Mouse (Mus musculus) limb, embryonic 13.5 days (tissue): ENCODE measurements around the gene Mrpl48. TPM values are rescaled to one million over a fixed set of nuclear protein-coding genes. Genes with fewer than 3 reads are reported as not detected.

ENCODE experiments used
- ATAC-seq: fragments of 200-750 bp; cut with Nextera tagmentation; 2 replicates; pipeline ENCODE4 v1.8.0; 2017; ENCODE audit warnings: low read depth, moderate number of reproducible peaks, moderate TSS enrichment; ENCODE audit not compliant: low FRiP score
- H3K27ac ChIP-seq: fragments of 300-500 bp; sonication (generic); 2 replicates; pipeline ENCODE4 v1.5.1; 2015; ENCODE audit warnings: inconsistent platforms, mild to moderate bottlenecking, moderate library complexity
- H3K27me3 ChIP-seq: fragments of 300-500 bp; sonication (generic); 2 replicates; pipeline ENCODE4 v1.6.1; 2015; ENCODE audit warnings: mild to moderate bottlenecking, inconsistent platforms
- H3K36me3 ChIP-seq: fragments of 300-500 bp; sonication (generic); 2 replicates; pipeline ENCODE4 v1.6.1; 2015; ENCODE audit warnings: inconsistent platforms, mild to moderate bottlenecking, moderate library complexity
- H3K4me1 ChIP-seq: fragments of 300-500 bp; sonication (generic); 2 replicates; pipeline ENCODE4 v1.6.1; 2015; ENCODE audit warnings: inconsistent platforms
- H3K4me2 ChIP-seq: fragments of 300-500 bp; sonication (generic); replicated peaks from 2 replicates; pipeline ENCODE4 v1.6.1; 2015; ENCODE audit warnings: inconsistent platforms, mild to moderate bottlenecking, moderate library complexity
- H3K4me3 ChIP-seq: fragments of 300-500 bp; sonication (generic); 2 replicates; pipeline ENCODE4 v1.5.1; 2015; ENCODE audit warnings: moderate library complexity, mild to moderate bottlenecking, inconsistent platforms
- H3K9ac ChIP-seq: fragments of 300-500 bp; sonication (generic); 2 replicates; pipeline ENCODE4 v1.6.1; 2015; ENCODE audit warnings: mild to moderate bottlenecking, inconsistent platforms
- H3K9me3 ChIP-seq: fragments of 300-500 bp; sonication (generic); 2 replicates; pipeline ENCODE4 v1.6.1; 2016; ENCODE audit warnings: inconsistent platforms
- WGBS: fragments of 180-500 bp; shearing (Covaris S2); methylation state at CpG from one replicate; pipeline ENCODE4 v1.1.7; 2015; 5-methylcytosine and 5-hydroxymethylcytosine counted together
- polyA plus RNA-seq: library from polyadenylated mRNA; unstranded; fragments of >200 nt; fragmentation: Nextera tagmentation; extraction: Ambion mirVana; gene quantifications from 2 replicates; pipeline ENCODE4 v1.2.1, GENCODE M21; 2015

Gene Mrpl48
- polyA plus RNA-seq, 1 experiment from 2014 or later = 74.6 TPM

- ATAC-seq = no peak
- WGBS = 73% methylated on average over 3 of the region's 3 CpGs
- no peak overlapping the region for H3K4me2 ChIP-seq
These were observed 85.9 kb downstream of the Mrpl48 start for GRCm38 (mm10) chr7:100522222-100522621.

GRCm38 (mm10) chr7:100520663-100521285 is 87.3 kb downstream of the Mrpl48 start:
- Histone ChIP-seq H3K9me3 (no peaks in the 10 kb centered on the region), H3K4me3 (no peak overlapping the region), H3K4me1 (no peaks in the 10 kb centered on the region), H3K27me3 (no peaks in the 10 kb centered on the region), H3K27ac (no peak overlapping the region), H3K4me2 (peak overlapping the region; percentile 35; the same call in 1 of the 2 replicates), H3K9ac (no peak overlapping the region), H3K36me3 (no peaks in the 10 kb centered on the region)
- peak; percentile 67 for ATAC-seq
- WGBS = 24% methylated on average over 10 of the region's 10 CpGs

More at GRCm38 (mm10) chr7:100522222-100522621, 85.9 kb downstream of the Mrpl48 start:
- Histone ChIP-seq H3K36me3 (no peaks in the 10 kb centered on the region), H3K4me1 (no peaks in the 10 kb centered on the region), H3K9me3 (no peaks in the 10 kb centered on the region), H3K4me3 (no peak overlapping the region), H3K9ac (no peak overlapping the region), H3K27ac (no peak overlapping the region), H3K27me3 (no peaks in the 10 kb centered on the region)

DNA sequence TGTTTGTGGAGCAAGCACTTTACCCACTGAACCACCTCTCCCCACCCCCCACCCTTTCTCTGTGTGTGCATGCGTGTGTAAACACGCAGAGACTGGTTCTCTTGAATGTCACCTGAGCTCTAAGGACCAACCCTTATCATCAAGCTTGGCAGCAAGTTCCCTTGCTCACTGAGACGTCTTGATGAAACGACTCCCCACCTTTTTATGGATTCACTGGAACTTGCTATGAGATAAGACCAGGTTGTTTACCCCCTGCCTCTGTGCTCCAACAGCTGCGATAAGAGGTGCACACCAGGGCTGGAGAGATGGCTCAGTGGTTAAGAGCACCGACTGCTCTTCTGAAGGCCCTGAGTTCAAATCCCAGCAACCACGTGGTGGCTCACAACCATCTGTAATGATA is 87.9 kb downstream of the Mrpl48 start:
- no peak for ATAC-seq
- H3K9me3 ChIP-seq = no peaks in the 10 kb centered on the region
- no peak overlapping the region for H3K27ac ChIP-seq
- H3K9ac ChIP-seq = no peak overlapping the region
- no peak overlapping the region for H3K4me2 ChIP-seq
- H3K4me3 ChIP-seq = no peak overlapping the region
- 65% methylated on average over 7 of the region's 7 CpGs for WGBS
- H3K27me3 ChIP-seq = no peaks in the 10 kb centered on the region
- H3K36me3 ChIP-seq = no peaks in the 10 kb centered on the region
- H3K4me1 ChIP-seq = no peaks in the 10 kb centered on the region

DNA sequence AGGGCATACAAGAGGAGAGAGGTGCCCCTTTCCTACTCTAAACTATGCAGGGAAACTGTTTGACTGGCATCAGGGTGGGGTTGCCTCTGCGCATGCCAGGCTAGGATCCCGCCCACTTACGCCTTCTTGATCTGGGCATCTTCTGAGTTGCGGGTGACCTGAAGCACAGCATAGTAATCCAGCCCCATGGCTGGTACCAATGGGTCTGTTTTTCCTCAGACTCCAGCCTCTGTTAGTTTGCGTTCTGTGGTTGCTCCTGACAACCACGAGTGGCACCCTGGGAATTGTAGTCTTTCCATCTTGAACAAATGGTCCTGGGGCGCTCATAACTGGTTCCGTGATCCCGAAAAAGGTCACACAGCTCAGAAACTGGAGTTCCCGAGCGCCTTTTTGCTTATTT is 93.5 kb downstream of the Mrpl48 start, which contains the start of gene Dnajb13:
TSS of gene Dnajb13 (minus strand) at position 388 of the 400 bp plus-strand sequence.
- ATAC-seq = no peak
- Histone ChIP-seq H3K4me3 (no peak within 1 kb of the TSS), H3K4me1 (no peaks in the 10 kb centered on the region), H3K27me3 (peaks cover 5% of the 10 kb centered on the region; the same call in 1 of the 2 replicates), H3K36me3 (no peaks in the 10 kb centered on the region), H3K27ac (no peak within 1 kb of the TSS), H3K9ac (no peak within 1 kb of the TSS), H3K4me2 (0 out of 2 replicates have a peak within 1 kb of the TSS, but pooled peaks have one; percentile 28), H3K9me3 (no peaks in the 10 kb centered on the region)
- 46% methylated on average over 11 of the region's 11 CpGs for WGBS

DNA sequence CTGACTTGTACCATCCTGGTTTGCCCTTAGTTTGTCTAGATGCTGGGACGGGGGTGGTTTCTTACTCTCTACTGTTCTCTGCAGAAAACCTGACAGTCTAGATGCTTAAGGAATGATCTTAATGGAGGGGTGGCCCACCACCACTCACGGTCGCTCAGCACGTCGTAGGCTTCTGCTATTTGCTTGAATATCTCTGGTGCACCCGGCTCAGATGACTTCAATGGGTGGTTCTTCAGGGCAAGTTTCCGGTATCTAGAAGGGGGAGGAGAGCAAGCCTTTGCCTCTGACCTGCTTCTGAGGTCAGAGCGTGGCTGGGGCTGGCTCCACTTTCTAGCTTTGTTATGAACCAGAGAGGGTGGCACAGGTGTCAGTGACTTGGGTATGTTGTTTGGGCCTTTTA is 96.5 kb downstream of the Mrpl48 start:
- H3K27me3 ChIP-seq = peaks cover 5% of the 10 kb centered on the region; the same call in 1 of the 2 replicates
- WGBS = 73% methylated on average over 8 of the region's 8 CpGs

GRCm38 (mm10) chr7:100508670-100509069 is 99.4 kb downstream of the Mrpl48 start:
- no peak overlapping the region for H3K4me3 ChIP-seq
- H3K27me3 ChIP-seq = peaks cover 5% of the 10 kb centered on the region; the same call in 1 of the 2 replicates
- peaks cover 8% of the 10 kb centered on the region for H3K4me1 ChIP-seq
- ATAC-seq = no peak
- no peak overlapping the region for H3K9ac ChIP-seq
- WGBS = 54% methylated on average over 3 of the region's 3 CpGs
- H3K27ac ChIP-seq = no peak overlapping the region
- no peaks in the 10 kb centered on the region for H3K9me3 ChIP-seq
- no peak overlapping the region for H3K4me2 ChIP-seq
- no peaks in the 10 kb centered on the region for H3K36me3 ChIP-seq

More for the DNA sequence above, 96.5 kb downstream of the Mrpl48 start:
- no peak for ATAC-seq
- Histone ChIP-seq H3K27ac (no peak overlapping the region), H3K36me3 (no peaks in the 10 kb centered on the region), H3K4me3 (no peak overlapping the region), H3K4me1 (peaks cover 8% of the 10 kb centered on the region), H3K4me2 (no peak overlapping the region), H3K9ac (no peak overlapping the region), H3K9me3 (no peaks in the 10 kb centered on the region)

GRCm38 (mm10) chr7:100506494-100506893 is 101.6 kb downstream of the Mrpl48 start:
- ATAC-seq = no peak
- 81% methylated on average over 4 of the region's 4 CpGs for WGBS
- peaks cover under 1% of the 10 kb centered on the region; the same call in 1 of the 2 replicates for H3K27me3 ChIP-seq

DNA sequence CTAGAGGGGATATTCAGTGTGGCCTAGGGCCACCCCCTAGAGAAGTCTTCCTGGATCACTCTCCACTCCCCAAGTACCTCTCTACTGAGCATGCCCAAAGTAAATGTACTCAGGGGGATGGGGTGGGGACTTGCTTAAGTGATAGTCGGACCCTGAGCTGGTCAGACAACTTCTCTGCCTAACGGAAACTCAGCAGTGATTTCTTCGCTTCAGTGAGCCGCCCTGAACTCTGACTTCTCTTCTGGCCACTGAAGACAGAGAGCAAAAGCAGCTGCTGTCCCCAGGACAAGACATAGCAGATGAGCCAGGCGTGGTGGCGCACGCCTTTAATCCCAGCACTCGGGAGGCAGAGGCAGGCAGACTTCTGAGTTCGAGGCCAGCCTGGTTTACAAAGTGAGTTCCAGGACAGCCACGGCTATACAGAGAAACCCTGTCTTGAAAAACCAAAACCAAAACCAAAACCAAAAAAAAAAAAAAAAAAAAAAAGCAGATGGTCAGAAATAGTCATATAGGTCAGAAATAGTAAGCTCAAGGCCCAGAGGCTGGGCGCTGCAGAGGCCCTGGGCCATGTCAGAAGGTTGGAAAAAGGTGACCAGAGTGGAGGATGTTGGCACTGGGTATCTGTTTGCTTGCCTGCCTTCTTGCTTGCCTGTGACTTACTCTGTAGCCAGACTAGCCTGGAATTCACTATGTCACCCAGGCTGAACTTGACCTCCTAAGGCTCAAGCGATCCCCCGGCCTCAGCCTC is 103.2 kb downstream of the Mrpl48 start:
- 86% methylated on average over 13 of the region's 13 CpGs for WGBS
- no peak for ATAC-seq
- H3K36me3 ChIP-seq = peaks cover 2% of the 10 kb centered on the region; the same call in 1 of the 2 replicates
- H3K9ac ChIP-seq = no peak overlapping the region
- no peak overlapping the region for H3K27ac ChIP-seq
- H3K4me3 ChIP-seq = no peak overlapping the region
- peaks cover 10% of the 10 kb centered on the region for H3K4me1 ChIP-seq
- no peak overlapping the region for H3K4me2 ChIP-seq
- H3K9me3 ChIP-seq = no peaks in the 10 kb centered on the region
- H3K27me3 ChIP-seq = no peaks in the 10 kb centered on the region

More at GRCm38 (mm10) chr7:100506494-100506893, 101.6 kb downstream of the Mrpl48 start:
- Histone ChIP-seq H3K9me3 (no peaks in the 10 kb centered on the region), H3K36me3 (no peaks in the 10 kb centered on the region), H3K4me1 (peaks cover 8% of the 10 kb centered on the region), H3K9ac (no peak overlapping the region), H3K4me2 (no peak overlapping the region), H3K4me3 (no peak overlapping the region), H3K27ac (no peak overlapping the region)

GRCm38 (mm10) chr7:100503076-100503475 is 105.0 kb downstream of the Mrpl48 start:
- no peaks in the 10 kb centered on the region for H3K9me3 ChIP-seq
- WGBS = 91% methylated on average over 5 of the region's 5 CpGs
- no peak overlapping the region for H3K9ac ChIP-seq
- H3K4me2 ChIP-seq = no peak overlapping the region
- H3K36me3 ChIP-seq = peaks cover 21% of the 10 kb centered on the region
- no peak for ATAC-seq
- H3K27me3 ChIP-seq = no peaks in the 10 kb centered on the region
- no peak overlapping the region for H3K4me3 ChIP-seq
- H3K4me1 ChIP-seq = peaks cover 4% of the 10 kb centered on the region
- no peak overlapping the region for H3K27ac ChIP-seq

- Histone ChIP-seq H3K4me3 (no peak overlapping the region), H3K4me1 (0 out of 2 replicates have a peak, but pooled peaks cover 2% of the 10 kb centered on the region), H3K9me3 (no peaks in the 10 kb centered on the region), H3K4me2 (no peak overlapping the region), H3K36me3 (peaks cover 27% of the 10 kb centered on the region), H3K9ac (no peak overlapping the region), H3K27me3 (no peaks in the 10 kb centered on the region), H3K27ac (no peak overlapping the region)
- no peak for ATAC-seq
- 77% methylated on average over 7 of the region's 7 CpGs for WGBS
These were observed 105.7 kb downstream of the Mrpl48 start for GRCm38 (mm10) chr7:100502374-100502922.

GRCm38 (mm10) chr7:100501844-100502373 is 106.2 kb downstream of the Mrpl48 start:
- H3K36me3 ChIP-seq = peaks cover 32% of the 10 kb centered on the region
- WGBS = 66% methylated on average over 2 of the region's 2 CpGs
- no peaks in the 10 kb centered on the region for H3K27me3 ChIP-seq
- no peak overlapping the region for H3K9ac ChIP-seq
- H3K4me3 ChIP-seq = no peak overlapping the region
- H3K4me2 ChIP-seq = no peak overlapping the region
- no peak overlapping the region for H3K27ac ChIP-seq
- ATAC-seq = no peak
- peaks cover 3% of the 10 kb centered on the region; the same call in 1 of the 2 replicates for H3K4me1 ChIP-seq
- H3K9me3 ChIP-seq = no peaks in the 10 kb centered on the region
